Mouse (Mus musculus): ENCODE measurements at regions not wholly inside any gene's neighbourhood (a gene's known extent, or its start where the extent isn't known, plus 50 kb on each side); places are given as distances from the start of the nearest gene placed in this dataset.

GRCm38 (mm10) chr2:159343624-159344560 lies 549.3 kb downstream of the Dhx35 start:
- TF ChIP-seq POLR2A (IDR thresholded peaks at IDR 0.05; ENCODE audit: insufficient read depth, low read depth, low read length) (no peak), CTCF (IDR thresholded peaks at IDR 0.05) (no peak)
